Mouse (Mus musculus) limb, embryonic 15.5 days (tissue): ENCODE results near the gene Lyrm7. TPM values are rescaled to one million over a fixed set of nuclear protein-coding genes. Genes with fewer than 3 reads are reported as not detected.
"Not testable (repeated sequence)": the region's sequence is repeated elsewhere in the genome, so short reads cannot be mapped to it uniquely, and the experiment has no call there.

Experiments
- ATAC-seq: fragments of 200-750 bp; cut with Nextera tagmentation; 2 replicates; pipeline ENCODE4 v1.8.0; 2017; ENCODE audit warnings: low read depth, moderate TSS enrichment; ENCODE audit not compliant: insufficient number of reproducible peaks, low FRiP score, low TSS enrichment
- H3K27ac ChIP-seq: fragments of 300-500 bp; sonication (generic); 2 replicates; pipeline ENCODE4 v1.5.1; 2015; ENCODE audit warnings: moderate library complexity, mild to moderate bottlenecking, inconsistent platforms
- H3K27me3 ChIP-seq: fragments of 300-500 bp; sonication (generic); 2 replicates; pipeline ENCODE4 v1.6.1; 2015; ENCODE audit warnings: inconsistent platforms
- H3K36me3 ChIP-seq: fragments of 300-500 bp; sonication (generic); 2 replicates; pipeline ENCODE4 v1.6.1; 2015; ENCODE audit warnings: inconsistent platforms
- H3K4me1 ChIP-seq: fragments of 300-500 bp; sonication (generic); 2 replicates; pipeline ENCODE4 v1.6.1; 2015; ENCODE audit warnings: inconsistent platforms
- H3K4me2 ChIP-seq: fragments of 300-500 bp; sonication (generic); 2 replicates; pipeline ENCODE4 v1.6.1; 2015; ENCODE audit warnings: mild to moderate bottlenecking, inconsistent platforms
- H3K4me3 ChIP-seq: fragments of 300-500 bp; sonication (generic); 2 replicates; pipeline ENCODE4 v1.5.1; 2015; ENCODE audit warnings: mild to moderate bottlenecking, inconsistent platforms
- H3K9ac ChIP-seq: fragments of 300-500 bp; sonication (generic); 2 replicates; pipeline ENCODE4 v1.6.1; 2015; ENCODE audit warnings: inconsistent platforms
- H3K9me3 ChIP-seq: fragments of 300-500 bp; sonication (generic); 2 replicates; pipeline ENCODE4 v1.6.1; 2016; ENCODE audit warnings: inconsistent platforms
- WGBS: fragments of 180-500 bp; shearing (Covaris S2); methylation state at CpG from one replicate; pipeline ENCODE4 v1.1.7; 2015; 5-methylcytosine and 5-hydroxymethylcytosine counted together
- polyA plus RNA-seq: library from polyadenylated mRNA; unstranded; fragments of >200 nt; fragmentation: Nextera tagmentation; extraction: Ambion mirVana; gene quantifications from 2 replicates; pipeline ENCODE4 v1.2.1, GENCODE M21; 2015

Lyrm7 gene
- polyA plus RNA-seq, 1 experiment from 2014 or later, result 9.5 TPM

DNA sequence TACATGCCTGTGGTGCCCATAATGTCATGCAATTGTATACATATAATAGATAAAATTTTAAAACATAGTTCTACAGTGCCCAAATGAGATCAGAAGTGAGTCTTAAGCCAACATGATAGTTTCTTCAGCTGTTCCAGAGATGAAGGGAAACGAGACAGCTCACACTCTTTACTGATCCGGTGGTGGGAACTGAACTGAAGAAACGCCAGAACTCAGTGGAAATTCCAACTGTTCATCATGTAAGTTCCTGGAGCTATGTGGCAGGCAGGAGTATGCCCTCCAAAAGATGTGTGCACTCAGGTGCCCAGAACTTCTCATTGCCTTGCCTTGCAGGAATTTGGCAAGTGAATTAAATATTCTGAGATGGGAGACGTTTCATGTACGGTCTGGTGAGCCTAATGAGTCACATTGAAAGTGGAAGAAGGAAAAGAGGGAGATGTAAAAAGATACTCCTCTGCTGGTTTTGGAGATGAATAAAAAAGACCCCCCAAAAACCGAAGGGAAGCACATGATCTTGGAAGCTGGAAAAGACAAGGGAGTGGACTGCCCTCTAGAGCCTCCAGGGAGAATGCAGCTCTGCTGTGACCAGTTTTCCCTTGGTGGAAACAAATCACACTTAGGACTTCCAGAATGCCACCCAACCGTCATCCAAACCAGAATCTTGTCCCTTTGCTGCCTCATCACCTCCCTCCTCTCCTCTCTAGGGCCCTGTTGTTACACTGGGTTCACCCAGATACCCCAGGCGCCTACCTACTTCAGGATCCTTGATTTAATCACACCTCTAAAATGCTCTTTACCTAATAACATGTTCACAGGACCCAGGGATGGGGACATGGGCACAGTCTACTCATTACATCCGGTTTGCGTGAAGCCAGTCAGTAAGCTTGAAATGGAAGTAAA is 2.2 kb upstream of the Lyrm7 start:
- no peaks in the 10 kb centered on the region for H3K27me3 ChIP-seq
- no peak overlapping the region for H3K9ac ChIP-seq
- ATAC-seq, result no peak
- H3K27ac ChIP-seq, result no peak overlapping the region
- H3K4me2 ChIP-seq, result no peak overlapping the region
- peaks cover 7% of the 10 kb centered on the region for H3K4me1 ChIP-seq
- H3K4me3 ChIP-seq, result no peak overlapping the region
- H3K36me3 ChIP-seq, result no peaks in the 10 kb centered on the region
- 45% methylated on average over 10 of the region's 10 CpGs for WGBS
- no peaks in the 10 kb centered on the region for H3K9me3 ChIP-seq

DNA sequence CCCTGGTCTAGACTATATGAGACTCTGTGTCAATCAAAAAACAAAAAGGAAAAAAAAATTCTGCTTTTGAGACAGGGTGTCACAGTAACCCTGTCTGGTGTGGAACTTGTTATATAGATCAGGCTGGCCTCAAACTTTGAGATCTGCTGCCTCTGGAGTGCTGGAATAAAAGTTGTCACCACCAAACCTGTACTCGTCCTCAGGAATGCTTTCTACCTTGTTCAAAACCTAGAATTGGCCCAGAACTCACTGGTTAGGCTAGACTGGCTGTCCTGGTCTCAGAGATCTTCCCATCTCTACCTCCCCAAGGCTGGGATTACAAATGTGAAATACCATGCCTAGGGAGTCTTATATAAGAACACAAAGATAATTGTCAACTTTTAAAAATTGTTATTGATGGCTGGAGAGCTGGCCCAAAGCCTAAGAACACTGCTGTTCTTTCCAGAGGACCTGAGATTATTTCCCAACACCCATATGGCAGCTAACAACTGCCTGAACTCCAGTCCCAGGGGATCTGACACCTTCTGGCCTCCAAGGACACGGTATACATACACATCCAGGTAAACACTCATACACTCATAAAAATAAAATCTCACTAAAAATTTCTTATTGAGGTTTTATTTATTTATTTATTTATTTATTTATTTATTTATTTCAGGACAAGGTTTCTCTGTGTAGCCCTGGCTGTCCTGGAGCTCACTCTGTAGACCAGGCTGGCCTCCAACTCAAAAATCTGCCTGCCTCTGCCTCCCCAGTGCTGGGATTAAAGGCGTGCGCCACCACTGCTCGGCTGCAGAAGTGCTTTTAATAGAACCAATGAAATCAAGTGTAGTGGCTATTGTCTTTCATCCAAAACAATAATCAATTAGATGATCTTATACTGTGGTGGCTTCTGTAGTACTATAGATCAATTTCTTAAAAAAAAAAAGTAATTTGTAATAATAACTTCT is 1.0 kb upstream of the Lyrm7 start:
- Histone ChIP-seq H3K4me2 (peak overlapping the region; percentile 52), H3K36me3 (no peaks in the 10 kb centered on the region), H3K4me3 (no peak overlapping the region), H3K4me1 (peaks cover 6% of the 10 kb centered on the region), H3K27me3 (no peaks in the 10 kb centered on the region), H3K9ac (no peak overlapping the region), H3K9me3 (no peaks in the 10 kb centered on the region), H3K27ac (no peak overlapping the region)
- WGBS, result 81% methylated on average over 5 of the region's 5 CpGs
- no peak for ATAC-seq

DNA sequence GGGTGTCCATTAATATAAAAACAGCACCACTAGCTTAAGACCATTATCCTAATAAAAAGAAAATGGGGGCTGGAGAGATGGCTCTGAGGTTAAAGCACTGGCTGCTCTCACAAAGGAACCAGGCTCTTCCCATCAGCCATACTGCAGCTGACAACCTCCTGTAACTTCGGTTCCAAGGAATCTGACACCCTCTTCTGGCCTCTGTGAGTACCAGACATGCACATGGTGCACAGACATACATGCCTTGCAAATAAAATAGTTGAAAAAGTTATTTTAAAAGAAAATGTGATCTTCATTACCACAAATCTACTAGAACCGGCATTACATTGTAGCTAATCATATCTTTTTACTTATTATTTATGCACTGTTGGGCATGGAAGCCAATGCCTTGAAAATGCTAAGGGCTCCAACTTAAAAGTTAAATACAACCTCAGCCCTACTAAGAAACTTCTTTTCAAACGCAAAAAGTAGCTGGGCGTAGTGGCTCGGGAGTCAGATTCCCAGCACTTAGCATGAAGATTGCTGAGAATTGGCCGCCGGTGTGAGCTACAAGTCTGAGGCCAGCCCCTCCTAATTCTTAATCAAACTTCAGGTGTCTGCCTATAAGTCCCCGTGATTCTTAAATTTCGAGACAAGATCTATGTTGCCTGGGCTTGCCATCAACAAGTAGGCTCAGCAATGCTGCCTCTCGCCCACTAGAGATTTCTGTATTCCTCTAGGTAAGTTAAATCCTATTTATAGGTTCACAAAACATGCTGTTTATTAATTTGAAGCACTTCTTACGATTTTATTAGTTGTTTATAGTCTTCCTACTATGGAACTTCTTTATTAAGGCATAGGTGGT is 1.2 kb downstream of the Lyrm7 start:
- H3K36me3 ChIP-seq, result no peaks in the 10 kb centered on the region
- no peaks in the 10 kb centered on the region for H3K27me3 ChIP-seq
- H3K9me3 ChIP-seq, result no peaks in the 10 kb centered on the region
- H3K4me3 ChIP-seq, result peak overlapping the region; percentile 61
- WGBS, result 18% methylated on average over 11 of the region's 11 CpGs
- H3K4me2 ChIP-seq, result peak overlapping the region; percentile 68
- no peak for ATAC-seq
- H3K27ac ChIP-seq, result peak overlapping the region; percentile 43; the same call in 1 of the 2 replicates
- H3K4me1 ChIP-seq, result peaks cover 6% of the 10 kb centered on the region
- H3K9ac ChIP-seq, result peak overlapping the region; percentile 53; the same call in 1 of the 2 replicates

DNA sequence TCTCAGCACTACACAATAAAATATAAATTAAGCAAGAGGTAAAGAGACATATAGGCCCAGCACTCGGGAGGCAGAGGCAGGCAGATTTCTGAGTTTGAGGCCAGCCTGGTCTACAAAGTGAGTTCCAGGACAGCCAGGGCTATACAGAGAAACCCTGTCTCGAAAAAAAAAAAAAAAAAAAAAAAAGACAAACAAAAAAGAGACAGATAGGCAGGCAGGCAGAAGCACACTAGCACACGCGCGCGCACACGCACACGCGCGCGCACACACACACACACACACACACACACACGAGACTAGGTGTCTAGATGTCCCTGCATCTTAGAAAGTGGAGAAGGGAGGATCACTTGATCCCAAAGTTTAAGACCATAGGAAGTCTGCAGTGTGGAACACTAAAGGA is 1.8 kb downstream of the Lyrm7 start:
- H3K9me3 ChIP-seq, H3K27me3 ChIP-seq, ATAC-seq, H3K27ac ChIP-seq, H3K36me3 ChIP-seq, H3K4me2 ChIP-seq, H3K4me1 ChIP-seq, H3K9ac ChIP-seq: not testable (repeated sequence)
- WGBS, result 93% methylated on average over 12 of the region's 12 CpGs
- 0 out of 2 replicates have a peak overlapping the region, but pooled peaks have one; percentile 61 for H3K4me3 ChIP-seq

DNA sequence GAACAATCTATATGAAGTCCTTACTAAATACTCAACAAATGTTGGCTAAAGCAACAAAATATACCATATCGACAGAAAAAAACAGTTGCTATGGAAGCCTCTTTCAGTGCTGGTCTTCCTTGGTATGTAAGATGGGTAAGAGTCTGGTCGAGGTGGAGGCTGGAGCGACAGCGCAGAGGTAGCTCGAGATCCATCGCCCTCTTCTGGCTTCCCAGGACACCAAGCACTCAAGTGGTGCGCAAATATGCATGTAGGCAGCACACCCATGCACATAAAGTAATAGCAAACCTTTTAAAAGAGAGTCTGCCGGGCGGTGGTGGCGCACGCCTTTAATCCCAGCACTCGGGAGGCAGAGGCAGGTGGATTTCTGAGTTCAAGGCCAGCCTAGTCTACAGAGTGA is 9.1 kb downstream of the Lyrm7 start:
- no peak for ATAC-seq
- no peaks in the 10 kb centered on the region for H3K4me1 ChIP-seq
- no peak overlapping the region for H3K9ac ChIP-seq
- H3K4me3 ChIP-seq, result no peak overlapping the region
- WGBS, result 94% methylated on average over 12 of the region's 12 CpGs
- H3K36me3 ChIP-seq, result no peaks in the 10 kb centered on the region
- H3K4me2 ChIP-seq, result no peak overlapping the region
- H3K27me3 ChIP-seq, result no peaks in the 10 kb centered on the region
- H3K9me3 ChIP-seq, result no peaks in the 10 kb centered on the region
- no peak overlapping the region for H3K27ac ChIP-seq

DNA sequence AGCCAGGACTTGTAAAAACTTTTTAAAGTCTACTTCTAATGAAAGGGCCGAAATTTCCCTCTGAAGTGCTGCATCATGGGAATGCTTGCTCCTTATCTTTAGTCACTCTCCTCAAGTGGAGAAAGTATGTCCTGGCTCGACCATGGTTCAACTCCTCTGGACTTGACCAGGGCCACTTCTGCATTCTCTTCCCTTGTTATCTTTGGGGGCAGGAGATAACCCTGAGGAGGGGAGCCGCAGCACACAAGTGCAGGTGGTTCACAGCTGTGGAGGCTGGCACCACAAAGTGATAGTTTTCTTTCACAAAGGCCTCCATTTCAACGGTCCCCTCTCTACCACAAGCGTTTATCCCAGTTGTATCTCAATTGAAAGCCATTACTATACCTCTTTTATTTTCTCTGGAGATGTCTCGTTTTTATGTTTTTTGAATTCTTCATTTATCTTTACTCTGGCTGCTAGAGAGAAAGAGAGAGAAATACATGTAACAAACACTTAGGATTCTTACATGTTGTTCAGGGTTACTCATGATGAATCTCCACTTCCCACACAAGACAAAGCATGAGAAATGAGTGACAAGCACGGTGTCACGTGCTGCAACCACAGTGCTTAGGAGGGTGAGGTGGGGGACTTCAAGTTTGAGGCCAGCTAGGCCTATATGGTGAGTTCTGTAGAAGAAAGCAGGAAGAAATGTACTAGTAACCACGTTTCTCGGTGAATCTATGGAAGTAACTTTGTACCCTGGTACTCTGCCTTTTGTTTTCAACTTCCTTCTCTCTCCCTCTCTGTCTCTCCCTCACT is 10.6 kb downstream of the Lyrm7 start:
- Histone ChIP-seq H3K9ac (no peak overlapping the region), H3K36me3 (no peaks in the 10 kb centered on the region), H3K4me2 (no peak overlapping the region), H3K27ac (no peak overlapping the region), H3K9me3 (no peaks in the 10 kb centered on the region), H3K4me3 (no peak overlapping the region), H3K4me1 (no peaks in the 10 kb centered on the region), H3K27me3 (no peaks in the 10 kb centered on the region)
- ATAC-seq, result no peak
- WGBS, result 78% methylated on average over 10 of the region's 10 CpGs

DNA sequence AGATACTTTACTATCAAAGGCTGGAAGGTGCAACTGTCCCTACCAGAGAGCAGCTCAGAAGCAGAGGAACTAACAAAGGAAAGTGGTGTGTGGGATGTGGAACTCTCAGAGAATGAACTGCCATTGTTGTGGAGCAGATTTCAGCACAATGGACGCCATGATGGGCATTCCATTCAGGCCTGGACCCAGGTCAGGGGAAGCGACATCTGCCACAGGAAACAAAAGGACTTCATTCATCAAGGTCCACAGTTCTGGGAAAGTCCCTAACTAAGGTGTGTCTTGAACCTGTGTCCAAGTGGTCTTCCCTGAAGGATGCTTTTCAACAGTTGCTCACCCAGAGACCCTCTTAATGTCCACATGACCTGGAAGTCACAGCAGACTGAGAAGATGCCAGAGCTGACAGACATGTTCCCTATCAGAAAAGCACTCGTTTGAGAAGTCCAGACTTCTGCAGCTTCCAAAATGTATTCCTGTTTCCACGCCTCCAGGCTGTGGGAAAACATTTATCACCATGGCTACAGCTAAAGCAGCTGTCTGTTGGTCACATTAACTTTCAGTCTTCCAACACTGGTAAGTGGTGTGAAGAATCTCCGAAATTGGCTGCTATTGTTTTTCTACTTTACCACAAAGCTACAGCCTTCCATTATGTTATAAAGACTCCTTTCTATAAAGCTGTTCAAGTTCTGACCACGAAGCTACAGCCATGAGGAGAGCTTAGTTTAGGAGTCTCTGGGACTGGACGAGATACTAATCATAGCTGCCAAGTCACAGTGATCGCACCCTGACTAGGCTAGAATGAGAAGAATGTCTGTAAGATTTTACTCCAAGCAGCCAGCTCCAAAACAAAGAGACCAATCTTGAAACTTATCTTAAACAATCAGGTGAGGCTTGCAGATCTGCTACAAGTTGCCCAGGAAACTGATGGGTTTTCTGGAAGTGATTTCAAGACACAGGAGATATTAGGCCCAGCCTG is 15.0 kb downstream of the Lyrm7 start:
- H3K9me3 ChIP-seq, result no peaks in the 10 kb centered on the region
- no peaks in the 10 kb centered on the region for H3K36me3 ChIP-seq
- 0 out of 2 replicates have a peak, but pooled peaks have one; percentile 35 for ATAC-seq
- no peaks in the 10 kb centered on the region for H3K4me1 ChIP-seq
- 57% methylated on average over 8 of the region's 8 CpGs for WGBS
- no peaks in the 10 kb centered on the region for H3K27me3 ChIP-seq
- H3K27ac ChIP-seq, result 0 out of 2 replicates have a peak overlapping the region, but pooled peaks have one; percentile 28
- H3K4me2 ChIP-seq, result no peak overlapping the region
- no peak overlapping the region for H3K9ac ChIP-seq
- no peak overlapping the region for H3K4me3 ChIP-seq

DNA sequence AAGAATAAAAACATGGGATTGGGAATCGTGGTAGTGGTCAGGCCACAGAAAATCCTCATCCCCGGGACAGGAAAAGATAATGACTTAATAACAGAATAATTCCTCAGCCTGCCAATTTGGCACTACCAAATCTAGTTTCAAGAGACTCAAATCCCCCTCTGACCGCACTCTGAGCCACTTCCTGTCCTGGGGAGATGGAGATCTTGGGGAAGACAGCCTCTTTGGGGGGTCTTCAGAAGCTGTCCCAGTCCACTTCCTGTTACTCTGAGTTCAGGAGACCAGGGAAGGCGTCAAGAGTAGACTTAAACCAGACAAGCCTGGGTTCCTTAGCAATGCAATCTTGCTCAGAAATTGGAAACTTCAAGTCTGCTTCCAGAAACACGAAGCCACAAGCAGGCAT is 15.8 kb downstream of the Lyrm7 start:
- H3K9ac ChIP-seq, result no peak overlapping the region
- no peak overlapping the region for H3K4me3 ChIP-seq
- no peak overlapping the region for H3K27ac ChIP-seq
- H3K9me3 ChIP-seq, result no peaks in the 10 kb centered on the region
- whole genome bisulfite sequencing, result 75% methylated on average over 5 of the region's 5 CpGs
- no peak for ATAC-seq
- no peaks in the 10 kb centered on the region for H3K4me1 ChIP-seq
- no peak overlapping the region for H3K4me2 ChIP-seq
- no peaks in the 10 kb centered on the region for H3K27me3 ChIP-seq
- no peaks in the 10 kb centered on the region for H3K36me3 ChIP-seq

DNA sequence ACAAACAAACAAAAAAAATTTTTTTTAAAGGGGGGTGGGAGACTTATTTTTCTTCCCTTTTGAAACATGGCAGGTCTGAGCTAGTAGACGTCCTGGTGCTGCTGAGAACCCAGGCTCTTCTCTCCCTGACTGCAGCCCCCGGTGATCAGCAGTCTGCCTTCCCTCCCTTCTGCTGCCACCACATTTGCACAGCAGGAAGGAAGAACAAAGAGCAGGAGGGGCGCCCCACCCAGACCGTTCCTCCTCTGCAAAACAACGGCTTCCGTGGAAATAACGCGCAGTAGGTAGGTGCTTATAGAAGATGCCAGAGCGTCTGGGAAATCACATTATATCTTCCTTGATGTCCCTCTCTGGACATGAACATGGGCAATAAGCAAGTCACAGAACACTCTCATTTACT is 16.3 kb downstream of the Lyrm7 start:
- ATAC-seq, result no peak
- no peaks in the 10 kb centered on the region for H3K27me3 ChIP-seq
- no peak overlapping the region for H3K9ac ChIP-seq
- WGBS, result 67% methylated on average over 9 of the region's 9 CpGs
- no peaks in the 10 kb centered on the region for H3K4me1 ChIP-seq
- H3K27ac ChIP-seq, result no peak overlapping the region
- no peak overlapping the region for H3K4me3 ChIP-seq
- H3K9me3 ChIP-seq, result no peaks in the 10 kb centered on the region
- H3K4me2 ChIP-seq, result no peak overlapping the region
- H3K36me3 ChIP-seq, result no peaks in the 10 kb centered on the region

DNA sequence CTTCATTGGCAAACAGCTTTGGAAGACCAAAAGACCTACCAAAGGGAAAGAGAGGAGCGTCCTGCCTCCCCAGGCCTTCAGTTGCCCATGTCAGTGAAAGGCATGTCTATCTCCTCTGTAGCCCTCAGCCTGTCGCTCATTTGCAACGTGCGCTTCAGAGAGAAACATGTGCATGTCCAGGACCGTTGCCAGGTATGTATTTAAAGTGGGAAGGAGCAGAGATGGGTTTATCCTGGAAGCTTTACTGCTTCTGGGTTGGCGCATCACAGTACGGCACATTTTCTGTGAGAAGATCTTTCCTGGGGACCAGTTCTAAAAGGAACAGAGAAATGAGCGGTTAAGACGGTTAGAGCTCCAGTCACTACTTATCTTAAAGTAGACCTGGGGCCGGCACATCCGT is 19.8 kb downstream of the Lyrm7 start:
- H3K27me3 ChIP-seq, result no peaks in the 10 kb centered on the region
- H3K36me3 ChIP-seq, result no peaks in the 10 kb centered on the region
- H3K4me2 ChIP-seq, result no peak overlapping the region
- H3K9me3 ChIP-seq, result no peaks in the 10 kb centered on the region
- no peak overlapping the region for H3K4me3 ChIP-seq
- no peaks in the 10 kb centered on the region for H3K4me1 ChIP-seq
- H3K27ac ChIP-seq, result no peak overlapping the region
- no peak for ATAC-seq
- H3K9ac ChIP-seq, result no peak overlapping the region
- WGBS, result 86% methylated on average over 11 of the region's 11 CpGs
